Mouse (Mus musculus) cerebellum, adult 2 months (tissue): Measurements from ENCODE around the gene Ndrg3. TPM values are rescaled to one million over a fixed set of nuclear protein-coding genes. Genes with fewer than 3 reads are reported as not detected.
A peak's percentile ranks its signal among the peaks of the same experiment; 100 is the strongest.
"Not testable (repeated sequence)": the region's sequence is repeated elsewhere in the genome, so short reads cannot be mapped to it uniquely, and the experiment has no call there.

Experiments used
- DNase-seq, 2 experiments: peaks; one replicate each; pipeline ENCODE4 v3.0.0; 2021
- H3K27ac ChIP-seq: fragments of 200-500 bp; 2 replicates; pipeline ENCODE4 v1.5.1; 2012; ENCODE audit warnings: low read length, control low read depth, inconsistent platforms; ENCODE audit not compliant: insufficient read depth
- H3K27me3 ChIP-seq: fragments of 200-500 bp; 2 replicates; pipeline ENCODE4 v1.6.1; 2012; ENCODE audit warnings: inconsistent platforms, mild to moderate bottlenecking, low read length, moderate library complexity; ENCODE audit not compliant: control insufficient read depth, insufficient read depth
- H3K4me1 ChIP-seq: fragments of 200-500 bp; 2 replicates; pipeline ENCODE4 v1.6.1; 2011; ENCODE audit warnings: low read length; ENCODE audit not compliant: control insufficient read depth, insufficient read depth
- H3K4me3 ChIP-seq: fragments of 200-500 bp; replicated peaks from 2 replicates; pipeline ENCODE3; 2011; ENCODE audit warnings: mild to moderate bottlenecking, low read depth, low read length, control low read depth; ENCODE audit not compliant: insufficient read depth
- CTCF ChIP-seq: fragments of 200-500 bp; IDR thresholded peaks from 2 replicates; pipeline ENCODE4 v1.5.1; 2011; ENCODE audit warnings: low read depth, mild to moderate bottlenecking, control low read depth, low read length, moderate library complexity, borderline replicate concordance; ENCODE audit not compliant: insufficient read depth
- POLR2A ChIP-seq: fragments of 200-500 bp; IDR thresholded peaks from 2 replicates; pipeline ENCODE4 v1.6.1; 2011; ENCODE audit warnings: low read length, control low read depth, borderline replicate concordance; ENCODE audit not compliant: insufficient read depth
- WGBS: fragments of 180-500 bp; shearing (Covaris S2); methylation state at CpG from one replicate; pipeline ENCODE4 v1.1.7; 2018; 5-methylcytosine and 5-hydroxymethylcytosine counted together
- polyA plus RNA-seq: library from polyadenylated mRNA; depleted of rRNA; stranded (reverse); fragments of >200 nt; gene quantifications from 2 replicates; pipeline ENCODE4 v1.2.3, GENCODE M21; 2012

Gene Ndrg3
- polyA plus RNA-seq, 1 experiment: 782 TPM

GRCm38 (mm10) chr2:156951301-156952094, 40.4 kb downstream of the Ndrg3 start:
- TF ChIP-seq POLR2A (no peak), CTCF (no peak)
- no peak overlapping the region for H3K27ac ChIP-seq
- H3K4me3 ChIP-seq: no peak overlapping the region
- no peaks in the 10 kb centered on the region for H3K27me3 ChIP-seq
- 83% methylated on average over 10 of the region's 10 CpGs for WGBS
- peaks cover 9% of the 10 kb centered on the region for H3K4me1 ChIP-seq
- no peak for DNase-seq

DNA sequence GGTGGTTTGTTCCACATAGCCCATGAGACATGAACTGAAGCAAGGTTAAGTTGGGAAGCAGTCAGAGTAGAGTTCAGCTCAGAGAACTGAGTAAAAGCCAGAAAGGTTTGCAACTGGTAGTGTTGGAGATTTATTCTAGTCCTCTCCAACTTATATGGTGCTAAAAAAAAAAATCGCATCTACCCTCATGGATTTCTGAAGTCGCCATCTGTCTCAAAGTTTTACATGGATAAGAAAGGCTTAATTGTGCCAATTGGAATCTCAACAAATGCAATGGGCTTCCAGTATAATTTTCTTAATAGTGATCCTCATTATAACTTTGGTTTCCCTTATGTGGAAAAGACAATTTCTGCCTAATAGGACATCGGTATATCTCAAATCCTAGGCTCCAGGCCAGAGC, 41.0 kb downstream of the Ndrg3 start:
- peaks cover 7% of the 10 kb centered on the region for H3K4me1 ChIP-seq
- H3K4me3 ChIP-seq: no peak overlapping the region
- H3K27ac ChIP-seq: peak overlapping the region; percentile 55; the same call in 1 of the 2 replicates
- WGBS: 33% methylated on average over 3 of the region's 3 CpGs
- TF ChIP-seq CTCF (no peak), POLR2A (no peak)
- DNase-seq: no peak
- no peaks in the 10 kb centered on the region for H3K27me3 ChIP-seq

GRCm38 (mm10) chr2:156941523-156941922, 50.3 kb downstream of the Ndrg3 start:
- DNase-seq: peak; percentile 48 to 57
- 25% methylated on average over 9 of the region's 9 CpGs for WGBS
- H3K27me3 ChIP-seq, H3K4me3 ChIP-seq: not testable (repeated sequence)
- peak overlapping the region; percentile 41 for H3K27ac ChIP-seq
- peaks cover 41% of the 10 kb centered on the region for H3K4me1 ChIP-seq

GRCm38 (mm10) chr2:156939926-156940325, 51.9 kb downstream of the Ndrg3 start:
- peak overlapping the region; percentile 88 for H3K27ac ChIP-seq
- H3K4me3 ChIP-seq, H3K27me3 ChIP-seq: not testable (repeated sequence)
- H3K4me1 ChIP-seq: peaks cover 44% of the 10 kb centered on the region
- WGBS: 8% methylated on average over 6 of the region's 6 CpGs
- TF ChIP-seq CTCF: 0 out of 2 replicates have a peak, but pooled peaks have one; percentile 6
- DNase-seq: peak; percentile 82 to 92

- H3K4me3 ChIP-seq: no peak overlapping the region
- peaks cover 45% of the 10 kb centered on the region for H3K4me1 ChIP-seq
- TF ChIP-seq CTCF: no peak
- no peak for TF ChIP-seq POLR2A
- no peaks in the 10 kb centered on the region for H3K27me3 ChIP-seq
- 48% methylated on average over 2 of the region's 2 CpGs for WGBS
- peak overlapping the region; percentile 95 for H3K27ac ChIP-seq
- peak; percentile 43 to 73 for DNase-seq
Measured at GRCm38 (mm10) chr2:156937795-156938194, 54.1 kb downstream of the Ndrg3 start.

- TF ChIP-seq CTCF: no peak
- no peak for TF ChIP-seq POLR2A
- no peak overlapping the region for H3K27ac ChIP-seq
- H3K27me3 ChIP-seq: no peaks in the 10 kb centered on the region
- H3K4me3 ChIP-seq: no peak overlapping the region
- DNase-seq: no peak
- 66% methylated on average over 6 of the region's 6 CpGs for WGBS
- peaks cover 26% of the 10 kb centered on the region for H3K4me1 ChIP-seq
Measured at GRCm38 (mm10) chr2:156935005-156935404, 56.9 kb downstream of the Ndrg3 start.

DNA sequence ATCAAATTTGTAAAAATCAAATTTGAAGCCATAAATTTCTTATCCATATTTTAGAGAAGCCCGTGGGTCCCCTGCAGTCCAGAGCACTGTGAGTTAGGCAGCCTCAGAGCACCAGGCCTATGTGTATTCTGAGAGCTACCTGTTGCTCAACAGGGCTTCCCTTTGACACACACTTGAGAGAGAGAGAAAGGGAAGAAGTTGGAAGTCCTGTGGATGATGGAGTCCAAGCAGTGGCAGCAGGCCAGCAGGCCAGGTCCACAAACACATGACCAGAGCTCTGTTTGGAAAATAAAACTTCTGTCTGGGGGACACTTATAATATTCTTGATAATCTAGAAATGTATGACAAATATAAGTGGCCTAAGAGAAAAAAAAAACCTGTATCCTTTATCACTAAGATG, 58.4 kb downstream of the Ndrg3 start:
- TF ChIP-seq CTCF (no peak), POLR2A (no peak)
- Histone ChIP-seq H3K4me3 (no peak overlapping the region), H3K27me3 (no peaks in the 10 kb centered on the region), H3K27ac (no peak overlapping the region), H3K4me1 (peaks cover 15% of the 10 kb centered on the region)
- 92% methylated on average over 1 of the region's 1 CpGs for WGBS
- DNase-seq: no peak

DNA sequence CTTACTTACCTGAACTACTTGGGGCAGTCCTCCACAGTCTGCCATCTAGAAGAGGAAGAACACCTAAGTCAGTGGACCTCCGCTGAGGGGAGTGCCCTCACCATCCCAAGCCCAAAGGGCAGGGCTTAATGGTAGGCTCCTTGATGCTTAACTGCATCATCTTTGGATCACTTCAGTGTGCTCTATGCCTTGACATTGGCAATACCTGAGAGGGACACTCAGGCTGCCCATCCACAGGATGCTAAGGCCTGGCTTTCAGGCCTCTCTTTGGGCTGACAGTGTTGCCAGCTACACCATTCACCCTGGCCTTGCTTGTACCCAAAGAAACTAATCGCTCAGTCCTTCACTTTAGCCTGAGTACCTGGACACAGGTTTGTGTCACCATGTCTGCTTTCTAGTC, 60.4 kb downstream of the Ndrg3 start:
- H3K4me3 ChIP-seq: no peak overlapping the region
- no peak for DNase-seq
- no peak for TF ChIP-seq POLR2A
- WGBS: 96% methylated on average over 2 of the region's 2 CpGs
- H3K27me3 ChIP-seq: no peaks in the 10 kb centered on the region
- no peak overlapping the region for H3K27ac ChIP-seq
- 0 out of 2 replicates have a peak, but pooled peaks cover 3% of the 10 kb centered on the region for H3K4me1 ChIP-seq

DNA sequence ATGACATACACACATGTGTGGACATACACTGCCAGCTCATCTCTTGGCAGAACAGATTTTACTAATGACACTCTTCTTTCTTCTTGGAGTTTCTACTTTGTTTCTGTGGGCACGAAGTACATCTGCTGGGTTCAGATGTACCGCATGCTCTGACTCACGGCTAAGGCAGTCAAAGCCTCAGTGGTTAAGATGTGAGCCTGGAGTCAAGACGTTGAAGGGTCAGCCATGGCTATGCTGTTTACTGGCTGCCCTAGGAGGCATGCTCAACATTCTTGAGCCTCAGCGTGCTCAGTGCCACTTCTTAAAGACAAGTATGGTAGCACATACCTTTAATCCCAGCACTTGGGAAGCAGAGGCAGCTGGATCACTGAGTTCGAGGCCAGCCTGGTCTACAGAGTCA, 61.3 kb downstream of the Ndrg3 start:
- H3K27me3 ChIP-seq: no peaks in the 10 kb centered on the region
- no peak overlapping the region for H3K4me3 ChIP-seq
- TF ChIP-seq POLR2A (no peak), CTCF (no peak)
- H3K27ac ChIP-seq: no peak overlapping the region
- H3K4me1 ChIP-seq: 0 out of 2 replicates have a peak, but pooled peaks cover 3% of the 10 kb centered on the region
- DNase-seq: no peak
- WGBS: 93% methylated on average over 6 of the region's 6 CpGs
